In genomic region chr8:110065676-110066075, GRCm38 (mm10) we compare ENCODE assay signal across 35 mouse cellular contexts. TPM values are rescaled to one million over a fixed set of nuclear protein-coding genes. Genes with fewer than 3 reads are reported as not detected.
"Had no signal": no experiment of that assay in that cellular context is flagged by ENCODE, and none has a peak within 500 bp of the region (broad histone marks: within the 10 kb centered on the region; RNA-seq: fewer than 3 reads in every experiment).

No protein-coding gene starts in this region.

- H3K36me3 ChIP-seq: embryonic facial prominence, embryonic 10.5 days; embryonic facial prominence, embryonic 12.5 days; embryonic facial prominence, embryonic 13.5 days; embryonic facial prominence, embryonic 15.5 days; forebrain, embryonic 10.5 days; forebrain, embryonic 12.5 days; forebrain, embryonic 15.5 days had no signal

- H3K27ac ChIP-seq: embryonic facial prominence, embryonic 10.5 days; embryonic facial prominence, embryonic 12.5 days; embryonic facial prominence, embryonic 13.5 days; embryonic facial prominence, embryonic 15.5 days; forebrain, embryonic 10.5 days; forebrain, embryonic 12.5 days; forebrain, embryonic 13.5 days; forebrain, embryonic 15.5 days; gastrocnemius, adult 2 months had no signal

- H3K9ac ChIP-seq: embryonic facial prominence, embryonic 12.5 days; embryonic facial prominence, embryonic 13.5 days; embryonic facial prominence, embryonic 15.5 days; forebrain, embryonic 12.5 days; forebrain, embryonic 13.5 days; forebrain, embryonic 15.5 days; forebrain, postnatal 0 days had no signal

- H3K4me1 ChIP-seq: embryonic facial prominence, embryonic 12.5 days; embryonic facial prominence, embryonic 13.5 days; embryonic facial prominence, embryonic 15.5 days; forebrain, embryonic 10.5 days; forebrain, embryonic 12.5 days; forebrain, embryonic 13.5 days; forebrain, embryonic 15.5 days had no signal

- DNase-seq: cerebellum, adult 8-10 months; cerebellum, adult 9-10 months; cerebellum, adult 9-11 months; embryo, embryonic 11 days; forebrain, postnatal 0 days; gastrocnemius, adult 2 months; gastrocnemius, postnatal 10 days; gastrocnemius, postnatal 14 days; gastrocnemius, postnatal 25 days; gastrocnemius, postnatal 36 days had no signal

- H3K4me3 ChIP-seq: embryonic facial prominence, embryonic 10.5 days; embryonic facial prominence, embryonic 12.5 days; embryonic facial prominence, embryonic 13.5 days; embryonic facial prominence, embryonic 15.5 days; erythroblast, embryonic 14.5 days; forebrain, embryonic 10.5 days; forebrain, embryonic 12.5 days; forebrain, embryonic 13.5 days; forebrain, embryonic 15.5 days; gastrocnemius, adult 2 months had no signal

- H3K27me3 ChIP-seq: embryonic facial prominence, embryonic 12.5 days; embryonic facial prominence, embryonic 13.5 days; embryonic facial prominence, embryonic 15.5 days; forebrain, embryonic 12.5 days; forebrain, embryonic 13.5 days; forebrain, embryonic 15.5 days had no signal

- H3K9me3 ChIP-seq: embryonic facial prominence, embryonic 12.5 days; embryonic facial prominence, embryonic 13.5 days; embryonic facial prominence, embryonic 15.5 days; forebrain, embryonic 10.5 days; forebrain, embryonic 12.5 days; forebrain, embryonic 13.5 days; forebrain, embryonic 15.5 days had no signal

RNA-seq across cellular contexts. Expression of gene Zfp612, which starts 13.9 kb away (rescaled TPM):
- polyA plus RNA-seq: erythroblast, embryonic 14.5 days had no signal

RNA-seq across cellular contexts. Expression of gene Chst4, which starts 26.1 kb away (rescaled TPM):
- total RNA-seq: common myeloid progenitor, adult 5-6 weeks; forebrain, postnatal 0 days; gastrocnemius, adult 18-20 months; gastrocnemius, adult 2 months; gastrocnemius, adult 8-10 months; gastrocnemius, postnatal 10 days; gastrocnemius, postnatal 14 days; gastrocnemius, postnatal 25 days; gastrocnemius, postnatal 36 days; gastrocnemius, postnatal 4 days; granulocyte monocyte progenitor cell, adult 5-6 weeks had no signal
- polyA plus RNA-seq: cerebellum, adult 2 months; embryonic facial prominence, embryonic 10.5 days; embryonic facial prominence, embryonic 11.5 days; embryonic facial prominence, embryonic 12.5 days; embryonic facial prominence, embryonic 13.5 days; embryonic facial prominence, embryonic 14.5 days; embryonic facial prominence, embryonic 15.5 days; erythroblast, embryonic 14.5 days; forebrain, embryonic 10.5 days; forebrain, embryonic 11.5 days; forebrain, embryonic 12.5 days; forebrain, embryonic 13.5 days; forebrain, embryonic 14.5 days; forebrain, embryonic 15.5 days; forebrain, embryonic 16.5 days; forebrain, postnatal 0 days had no signal

RNA-seq across cellular contexts. Expression of gene Gm21964, which starts 35.3 kb away (rescaled TPM):
- total RNA-seq: common myeloid progenitor, adult 5-6 weeks; forebrain, postnatal 0 days; gastrocnemius, adult 18-20 months; gastrocnemius, adult 2 months; gastrocnemius, adult 8-10 months; gastrocnemius, postnatal 10 days; gastrocnemius, postnatal 14 days; gastrocnemius, postnatal 25 days; gastrocnemius, postnatal 36 days; gastrocnemius, postnatal 4 days; granulocyte monocyte progenitor cell, adult 5-6 weeks; heart, adult 8-10 months had no signal
- polyA plus RNA-seq: cerebellum, adult 2 months; cortical plate, adult 2 months; embryonic facial prominence, embryonic 10.5 days; embryonic facial prominence, embryonic 11.5 days; embryonic facial prominence, embryonic 12.5 days; embryonic facial prominence, embryonic 13.5 days; embryonic facial prominence, embryonic 14.5 days; embryonic facial prominence, embryonic 15.5 days; erythroblast, embryonic 14.5 days; forebrain, embryonic 10.5 days; forebrain, embryonic 11.5 days; forebrain, embryonic 12.5 days; forebrain, embryonic 13.5 days; forebrain, embryonic 14.5 days; forebrain, embryonic 15.5 days; forebrain, embryonic 16.5 days; forebrain, postnatal 0 days; frontal cortex, adult 2 months; gonadal fat pad, adult 2 months; heart, embryonic 11.5 days had no signal

RNA-seq across cellular contexts. Expression of gene Gm17720, which starts 36.9 kb away (rescaled TPM):
- total RNA-seq: common myeloid progenitor, adult 5-6 weeks; forebrain, postnatal 0 days; gastrocnemius, adult 18-20 months; gastrocnemius, adult 2 months; gastrocnemius, adult 8-10 months; gastrocnemius, postnatal 10 days; gastrocnemius, postnatal 14 days; gastrocnemius, postnatal 25 days; gastrocnemius, postnatal 36 days; gastrocnemius, postnatal 4 days; granulocyte monocyte progenitor cell, adult 5-6 weeks; heart, adult 8-10 months had no signal
- polyA plus RNA-seq: cerebellum, adult 2 months; cortical plate, adult 2 months; embryonic facial prominence, embryonic 10.5 days; embryonic facial prominence, embryonic 11.5 days; embryonic facial prominence, embryonic 12.5 days; embryonic facial prominence, embryonic 13.5 days; embryonic facial prominence, embryonic 14.5 days; embryonic facial prominence, embryonic 15.5 days; erythroblast, embryonic 14.5 days; forebrain, embryonic 10.5 days; forebrain, embryonic 11.5 days; forebrain, embryonic 12.5 days; forebrain, embryonic 13.5 days; forebrain, embryonic 14.5 days; forebrain, embryonic 15.5 days; forebrain, embryonic 16.5 days; forebrain, postnatal 0 days; frontal cortex, adult 2 months; gonadal fat pad, adult 2 months; heart, embryonic 11.5 days had no signal
